Mouse (Mus musculus): ENCODE results near the gene Fabp6.

The Fabp6 gene

DNA sequence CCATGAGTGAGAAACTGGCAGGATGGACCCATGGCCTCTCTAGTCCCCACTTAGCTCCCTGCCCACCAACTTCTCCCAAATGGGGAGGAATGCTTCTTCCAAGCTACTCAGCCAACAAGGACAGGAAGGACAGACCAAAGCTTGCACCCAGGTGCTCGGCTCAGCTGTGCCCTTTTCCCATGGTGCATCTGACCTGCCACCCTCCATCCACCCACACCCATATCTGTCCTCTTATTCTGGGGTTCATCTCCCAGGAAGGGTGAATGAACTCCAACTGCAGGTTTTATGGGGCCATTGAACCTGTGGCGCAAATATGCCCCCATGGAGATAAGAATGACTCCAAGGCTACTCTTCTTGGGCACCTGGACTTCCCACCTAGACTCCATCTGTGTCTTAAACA is 2.9 kb upstream of the Fabp6 start:
- DNase-seq (ENCODE audit: extremely low read depth, low read depth, low spot score), result no peak

DNA sequence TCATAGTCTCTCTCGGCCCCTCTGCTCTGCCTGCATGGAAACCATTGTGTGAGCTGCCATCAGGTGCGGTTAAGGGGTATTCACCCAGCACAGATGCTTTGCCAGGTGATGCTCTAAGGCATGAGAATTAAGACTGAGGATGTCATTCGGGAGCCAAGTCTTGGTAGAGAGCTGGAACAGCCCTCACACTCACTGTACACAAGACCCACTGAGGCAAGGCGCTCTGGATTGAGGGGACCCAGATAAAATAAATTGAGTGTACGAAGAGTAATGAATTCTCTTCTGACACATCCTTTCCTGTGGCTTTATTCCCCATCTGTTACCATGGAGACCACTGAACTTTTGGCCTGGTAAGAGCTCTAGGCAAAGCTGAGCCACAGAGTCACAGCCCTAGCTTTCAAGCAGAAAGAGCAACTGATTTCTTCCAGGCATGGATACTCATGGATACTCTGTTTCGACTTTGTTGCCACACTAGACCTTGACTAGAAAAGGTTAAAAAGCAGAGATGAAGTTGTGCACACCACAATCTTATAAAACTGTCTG is 11.7 kb downstream of the Fabp6 start:
- no peak for DNase-seq (ENCODE audit: extremely low read depth, low read depth, low spot score)

DNA sequence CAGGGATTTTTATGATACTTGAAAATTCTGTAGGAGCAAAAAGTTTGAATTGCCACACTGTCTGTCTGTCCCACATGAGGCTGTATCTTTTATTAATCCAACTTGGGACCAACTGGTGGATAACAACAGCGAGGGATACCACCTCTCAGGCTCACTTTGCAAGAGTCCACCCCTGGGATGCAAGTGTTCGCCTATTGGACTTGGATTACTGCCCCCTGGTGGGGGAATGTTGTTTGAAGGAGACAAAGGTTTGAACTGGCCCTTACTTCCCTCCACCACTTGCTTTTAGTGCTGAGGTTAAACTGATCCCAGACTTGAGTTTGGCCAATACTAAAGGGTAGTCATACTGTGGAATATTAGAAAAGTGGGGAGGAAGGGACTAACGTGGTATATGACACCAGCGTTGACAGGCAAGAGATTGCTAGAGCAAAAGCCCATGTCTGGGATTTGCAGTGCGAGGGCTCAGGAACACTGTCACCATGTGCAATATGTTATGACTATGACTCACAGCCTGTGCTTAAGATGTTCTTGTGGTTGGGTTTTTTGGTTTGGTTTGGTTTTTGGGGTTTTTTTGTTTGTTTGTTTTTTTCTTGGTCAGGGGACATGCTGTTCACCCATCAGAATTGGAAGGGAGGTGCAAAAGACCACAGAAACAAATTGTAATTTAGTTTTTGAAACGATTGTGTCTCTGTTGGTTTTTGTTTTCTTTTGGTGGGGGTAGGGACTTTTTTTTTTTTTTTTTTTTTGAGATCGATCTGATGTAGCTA is 14.8 kb downstream of the Fabp6 start, which contains the start of gene 4933415A04Rik:
4933415A04Rik (plus strand) TSS at position 717 of the 767 bp plus-strand sequence.
- DNase-seq (ENCODE audit: extremely low read depth, low read depth, low spot score), result no peak

DNA sequence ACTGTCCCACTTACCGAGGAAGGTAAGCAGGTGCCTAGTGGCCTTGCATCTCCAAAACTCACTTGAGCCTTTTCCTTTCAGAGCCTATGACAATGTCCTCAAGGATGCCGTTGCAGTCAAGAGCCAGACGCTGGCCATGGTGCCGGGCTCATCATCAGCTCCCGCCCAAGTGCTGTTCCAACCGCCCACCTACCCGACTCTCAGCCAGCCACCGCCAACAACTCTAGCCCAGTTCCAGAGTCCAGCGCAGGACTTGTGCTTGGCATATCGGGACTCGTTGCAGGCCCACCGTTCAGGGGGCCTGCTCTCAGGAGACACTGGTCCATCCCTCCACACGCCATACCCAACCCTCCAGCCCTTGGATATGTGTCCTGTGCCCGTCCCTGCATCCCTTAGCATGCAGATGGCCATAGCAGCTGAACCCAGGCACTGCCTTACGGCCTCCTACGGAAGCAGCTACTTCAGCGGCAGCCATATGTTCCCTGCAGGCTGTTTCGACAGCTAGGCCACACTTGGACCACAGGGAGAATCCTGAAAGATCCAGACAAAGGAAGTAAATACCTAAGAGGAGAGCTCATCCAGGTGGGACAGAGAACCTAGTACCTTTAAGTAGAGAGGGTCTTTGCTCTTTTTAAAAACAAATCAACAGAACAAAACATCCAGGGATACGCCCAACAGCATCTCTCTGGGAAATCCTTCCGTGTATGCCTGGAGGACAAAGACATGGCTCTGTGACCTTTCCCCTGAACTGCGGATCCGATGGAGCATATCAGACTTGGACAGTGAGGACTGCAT is 15.9 kb downstream of the Fabp6 start:
- no peak for DNase-seq (ENCODE audit: extremely low read depth, low read depth, low spot score)

DNA sequence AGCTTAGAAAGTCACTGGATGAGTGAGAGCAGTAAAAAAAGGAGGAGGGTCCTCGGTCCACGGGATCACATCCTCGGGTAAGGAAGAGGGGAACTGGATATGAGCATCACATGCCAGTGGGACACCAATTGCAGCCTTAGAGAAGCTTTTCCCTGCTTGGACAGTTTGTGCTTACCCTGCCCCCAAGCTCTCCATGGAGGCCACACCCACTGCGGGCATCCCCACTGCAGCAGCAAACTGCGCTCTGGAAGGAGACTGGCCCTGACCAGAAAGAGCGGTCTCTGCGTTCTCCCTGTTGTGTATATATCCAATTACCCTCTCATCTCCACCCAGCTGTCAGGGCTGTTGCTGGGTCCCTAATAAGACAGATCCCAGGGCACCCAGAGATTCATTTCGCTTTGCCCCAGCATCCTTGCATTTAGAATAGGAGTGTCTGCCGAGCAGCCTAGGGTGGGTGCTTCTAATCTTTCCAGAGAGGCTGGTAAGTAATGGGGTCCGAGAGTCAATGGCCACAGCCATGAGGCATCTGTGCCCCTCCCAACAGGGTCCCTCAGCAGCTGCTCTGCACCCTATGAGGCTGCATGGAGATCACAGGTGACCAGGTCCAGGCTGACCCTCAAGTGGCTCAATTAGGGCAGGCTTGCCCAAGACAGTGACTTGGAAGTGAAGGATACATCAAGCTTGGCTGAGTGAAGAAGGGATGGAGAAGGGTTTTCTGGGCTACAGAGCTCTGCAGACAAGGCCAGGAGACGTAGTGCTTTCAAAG is 23.4 kb downstream of the Fabp6 start:
- DNase-seq (ENCODE audit: extremely low read depth, low read depth, low spot score), result no peak

DNA sequence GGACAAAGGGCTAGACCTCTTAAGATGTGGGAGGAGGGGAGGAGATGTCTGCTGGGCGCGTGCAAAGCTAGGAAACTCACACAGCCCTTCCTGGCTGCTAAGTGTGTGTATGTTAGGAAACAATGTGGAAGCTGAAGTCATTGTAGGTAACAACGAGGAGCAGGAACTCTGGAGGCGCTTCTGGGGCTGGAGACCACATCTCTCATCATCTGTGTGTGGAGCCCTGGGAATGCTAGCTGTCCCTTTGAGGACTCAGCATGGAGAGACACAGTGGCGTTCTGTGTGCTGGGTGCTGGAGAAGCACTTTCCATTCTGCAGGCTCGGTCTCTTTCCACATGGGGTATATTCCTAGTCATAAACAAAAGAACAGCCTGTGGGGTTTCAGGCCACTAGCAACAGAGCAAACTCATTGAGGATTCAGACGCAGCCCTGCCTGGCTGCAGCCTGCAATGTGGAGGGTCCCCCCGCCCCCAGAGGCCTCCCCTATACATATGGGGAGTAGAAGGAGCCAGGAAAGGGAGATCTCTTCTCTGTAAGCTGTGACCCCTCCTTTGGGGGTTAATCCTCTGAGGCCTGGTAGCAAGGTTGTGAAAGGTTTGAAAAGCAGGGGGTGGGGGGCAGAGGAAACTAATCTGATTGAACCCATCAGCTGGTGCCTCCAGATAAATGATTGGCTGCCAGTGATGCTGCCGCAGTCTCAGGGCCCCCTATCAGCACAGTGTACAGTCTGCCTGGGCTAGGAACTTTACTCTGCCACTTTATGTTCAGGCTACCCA is 25.8 kb downstream of the Fabp6 start:
- no peak for DNase-seq (ENCODE audit: extremely low read depth, low read depth, low spot score)

DNA sequence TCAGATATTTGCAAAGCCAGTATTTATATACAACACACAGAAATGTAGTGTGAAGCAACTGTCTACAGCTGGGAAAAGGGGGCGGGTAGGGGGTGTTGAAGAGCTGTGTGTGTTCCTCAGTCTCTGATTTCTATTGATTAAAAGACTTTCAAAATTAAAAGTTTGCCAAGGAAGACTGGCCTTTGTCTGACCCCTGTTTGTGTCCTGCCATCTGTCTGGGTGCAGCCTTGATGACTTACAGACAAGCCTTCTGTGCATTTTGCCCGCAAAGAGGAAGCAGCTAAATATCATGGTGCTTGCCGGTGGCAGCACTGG is 26.3 kb downstream of the Fabp6 start:
- no peak for DNase-seq (ENCODE audit: extremely low read depth, low read depth, low spot score)

DNA sequence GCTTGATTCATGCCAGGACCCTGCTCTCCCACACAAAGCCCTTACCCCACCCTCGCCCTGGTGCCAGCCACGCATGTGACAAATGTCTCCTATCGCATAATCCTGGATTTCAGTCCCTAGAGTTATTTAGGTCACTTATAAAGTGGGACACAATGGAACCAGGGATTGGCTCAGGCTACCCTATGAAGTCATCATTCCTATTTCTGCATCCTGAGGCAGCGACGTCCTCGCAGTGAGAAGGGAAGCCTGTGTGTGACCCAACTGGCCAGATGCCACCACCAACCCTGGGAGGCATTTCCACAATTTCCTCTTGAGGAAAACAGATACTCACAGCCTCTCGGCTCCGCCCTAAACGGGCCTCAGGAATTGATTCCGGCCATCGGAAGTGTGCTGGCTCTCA is 31.7 kb downstream of the Fabp6 start:
- DNase-seq (ENCODE audit: extremely low read depth, low read depth, low spot score), result no peak

DNA sequence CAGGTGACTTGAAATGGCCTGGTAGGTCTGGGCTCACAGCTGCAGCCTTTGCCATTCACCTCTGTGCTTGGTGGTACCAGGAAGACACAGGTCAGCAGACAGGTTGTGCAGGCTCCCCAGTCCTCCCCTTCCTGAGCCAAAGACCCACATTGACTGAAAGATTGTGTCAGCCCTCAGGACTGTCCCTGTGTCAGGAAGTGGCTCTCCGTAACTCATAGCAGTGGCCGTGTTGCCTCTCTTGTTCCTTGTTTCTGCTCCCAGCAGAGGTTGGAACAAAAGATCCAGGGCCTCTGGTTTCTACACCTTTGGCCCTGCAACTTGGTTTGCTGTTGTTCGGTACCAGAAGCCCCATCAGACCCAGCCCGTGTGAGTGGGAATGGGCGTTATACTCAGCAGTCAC is 32.2 kb downstream of the Fabp6 start:
- DNase-seq (ENCODE audit: extremely low read depth, low read depth, low spot score), result no peak

DNA sequence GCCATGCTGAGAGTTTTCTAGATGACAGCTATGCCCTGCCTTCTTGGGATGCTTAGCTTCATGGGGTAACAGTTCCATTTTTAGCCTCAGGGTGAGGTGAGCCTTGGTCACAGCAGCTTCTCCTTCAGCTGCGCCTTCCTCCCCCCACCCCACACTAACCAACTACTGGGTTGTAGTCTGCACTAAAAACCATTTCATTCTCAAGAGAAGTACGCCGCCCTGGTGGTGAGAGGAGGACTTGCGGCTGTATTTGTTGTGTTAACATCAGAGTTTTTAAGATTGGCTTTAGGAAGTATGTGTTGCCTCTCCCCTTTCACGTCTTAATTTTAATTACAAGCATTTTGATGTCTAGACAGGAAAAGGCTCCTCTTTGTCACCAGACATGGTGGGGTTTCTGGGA is 33.1 kb downstream of the Fabp6 start:
- DNase-seq (ENCODE audit: extremely low read depth, low read depth, low spot score), result no peak

DNA sequence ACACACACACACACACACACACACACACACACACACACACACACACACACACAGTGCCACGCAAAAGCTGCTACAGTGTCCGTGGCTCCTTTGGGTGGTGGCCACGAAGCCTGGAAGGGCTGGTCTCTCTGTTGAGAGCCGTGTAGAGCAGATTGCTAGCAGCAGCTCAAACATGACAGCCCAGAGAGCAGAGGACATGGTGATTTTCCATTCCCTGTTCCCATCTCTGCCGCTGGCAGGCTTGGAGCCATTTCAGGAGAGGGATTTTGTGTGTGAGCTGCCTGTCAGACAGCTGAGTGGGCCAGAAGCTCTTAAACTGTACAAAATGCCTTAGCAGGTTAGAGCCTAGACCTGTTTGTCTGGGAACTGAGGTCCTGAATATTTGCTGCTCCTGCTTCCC is 34.6 kb downstream of the Fabp6 start:
- no peak for DNase-seq (ENCODE audit: extremely low read depth, low read depth, low spot score)

DNA sequence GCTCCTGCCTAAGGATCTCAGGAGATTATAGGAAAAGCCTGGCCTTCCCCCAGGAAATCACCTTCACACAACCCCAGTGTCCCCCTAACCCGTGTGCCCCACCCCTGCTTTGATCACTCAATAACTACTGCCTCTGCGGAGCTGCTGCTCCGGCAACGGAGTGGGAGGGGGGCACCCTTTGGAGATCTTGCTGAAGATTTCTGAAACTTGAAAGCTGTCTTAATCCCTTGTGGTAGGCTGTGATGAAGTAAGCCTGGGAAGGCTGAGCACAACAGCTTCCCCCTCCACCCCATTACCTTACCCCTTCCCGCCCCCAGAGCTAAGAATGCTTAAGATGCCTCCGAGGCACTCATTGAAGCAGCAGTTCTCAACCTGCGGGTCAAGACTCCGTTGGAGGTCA is 35.5 kb downstream of the Fabp6 start:
- no peak for DNase-seq (ENCODE audit: extremely low read depth, low read depth, low spot score)

DNA sequence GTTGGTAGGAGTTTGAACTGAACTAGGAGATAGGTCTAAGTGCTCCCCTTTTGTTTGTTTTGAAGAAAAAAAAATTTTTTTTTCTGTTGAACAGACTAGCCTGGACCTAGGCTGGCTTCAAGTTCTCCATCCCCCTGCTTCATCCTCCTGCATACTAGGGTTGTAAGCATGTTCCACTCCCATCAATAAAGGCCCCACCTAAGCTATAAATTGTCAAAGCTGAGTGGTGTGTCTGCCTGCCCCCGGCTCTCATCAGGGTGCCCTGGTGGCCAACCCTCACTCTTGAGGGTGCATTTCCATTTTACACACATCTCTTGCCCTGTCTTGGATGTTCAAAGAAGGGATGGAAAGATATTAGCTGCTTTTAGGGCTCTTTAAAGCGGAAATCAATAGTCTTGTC is 35.9 kb downstream of the Fabp6 start:
- no peak for DNase-seq (ENCODE audit: extremely low read depth, low read depth, low spot score)

DNA sequence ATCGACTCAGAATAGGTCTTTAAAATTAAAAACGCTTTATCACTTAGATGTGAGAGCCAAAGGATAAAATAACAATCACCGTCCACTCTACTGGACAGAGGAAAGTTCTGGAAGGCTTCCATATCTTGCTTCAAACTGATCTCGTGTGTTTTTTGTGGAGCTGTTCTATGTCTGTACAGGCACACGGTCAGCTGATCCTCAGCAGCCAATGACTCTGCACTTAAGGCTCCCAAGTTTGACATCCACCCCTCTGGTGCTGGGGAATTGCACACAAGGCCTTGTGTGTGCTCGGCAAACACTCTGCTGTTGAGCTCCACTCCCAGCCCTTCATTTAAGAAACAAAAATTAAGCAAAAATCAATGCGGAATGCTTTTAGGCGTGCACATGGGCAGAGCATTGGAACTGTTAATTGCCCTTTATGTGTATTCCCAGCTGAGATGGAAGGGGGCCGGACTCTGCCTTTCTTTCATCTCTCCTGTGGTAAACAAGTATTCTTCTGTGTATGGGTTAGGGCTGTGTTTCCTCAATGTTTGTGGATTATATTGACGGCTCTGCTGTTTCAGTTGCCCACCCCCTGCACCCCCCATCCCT is 37.6 kb downstream of the Fabp6 start:
- DNase-seq (ENCODE audit: extremely low read depth, low read depth, low spot score), result no peak

DNA sequence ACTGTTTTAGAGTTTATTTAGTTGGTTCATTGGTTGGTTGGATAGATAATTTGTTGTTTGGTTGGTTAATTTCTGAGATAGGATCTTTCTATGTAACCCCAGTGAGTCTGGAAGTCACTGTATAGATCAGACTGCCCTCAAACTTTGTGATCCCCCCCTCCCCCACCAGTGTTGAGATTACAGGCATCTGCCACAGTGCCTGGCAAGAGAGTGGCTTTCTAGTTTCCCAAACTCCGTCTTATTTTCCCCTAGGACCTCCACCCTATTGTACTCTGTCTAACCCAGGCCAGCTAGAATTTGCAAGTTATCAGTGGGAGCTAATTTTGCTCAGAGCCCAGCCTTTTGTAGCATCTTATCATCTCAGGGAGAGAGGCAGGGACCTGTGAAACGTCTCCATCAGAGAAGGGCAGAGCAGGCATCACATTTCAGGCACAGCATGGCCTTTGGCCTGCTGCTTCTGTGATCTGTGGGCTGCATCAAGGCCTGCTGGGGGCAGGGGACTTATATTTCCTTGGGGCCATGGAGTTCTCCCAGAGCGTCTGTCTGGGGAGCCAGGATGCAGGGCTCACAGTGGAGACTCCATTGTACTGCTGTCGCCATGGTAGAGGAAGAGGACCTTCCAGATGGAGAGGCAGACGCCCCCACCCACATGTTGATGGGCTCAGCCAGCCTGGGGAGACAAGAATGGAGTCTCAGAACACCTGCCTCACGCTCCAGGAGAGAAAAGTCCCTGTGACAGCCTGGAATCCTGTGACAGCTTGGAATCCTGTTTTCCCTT is 41.6 kb downstream of the Fabp6 start:
- DNase-seq (ENCODE audit: extremely low read depth, low read depth, low spot score), result no peak

DNA sequence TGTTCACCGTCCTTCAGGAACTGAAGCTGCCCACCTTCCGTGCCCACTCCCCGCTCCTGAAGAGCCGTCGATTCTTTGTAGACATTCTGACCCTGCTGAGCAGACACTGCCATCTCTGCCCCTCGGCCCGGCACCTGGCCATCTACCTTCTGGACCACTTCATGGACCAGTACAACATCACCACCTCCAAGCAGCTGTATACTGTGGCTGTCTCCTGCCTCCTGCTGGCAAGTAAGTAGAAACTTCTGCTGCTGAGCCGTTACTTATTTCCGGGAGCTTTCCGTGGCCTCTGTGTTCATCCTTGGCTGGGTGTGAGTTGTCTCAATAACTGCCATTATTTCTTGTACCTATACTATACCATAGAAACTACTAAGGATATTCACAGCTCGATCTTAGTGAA is 44.8 kb downstream of the Fabp6 start:
- no peak for DNase-seq (ENCODE audit: extremely low read depth, low read depth, low spot score)

DNA sequence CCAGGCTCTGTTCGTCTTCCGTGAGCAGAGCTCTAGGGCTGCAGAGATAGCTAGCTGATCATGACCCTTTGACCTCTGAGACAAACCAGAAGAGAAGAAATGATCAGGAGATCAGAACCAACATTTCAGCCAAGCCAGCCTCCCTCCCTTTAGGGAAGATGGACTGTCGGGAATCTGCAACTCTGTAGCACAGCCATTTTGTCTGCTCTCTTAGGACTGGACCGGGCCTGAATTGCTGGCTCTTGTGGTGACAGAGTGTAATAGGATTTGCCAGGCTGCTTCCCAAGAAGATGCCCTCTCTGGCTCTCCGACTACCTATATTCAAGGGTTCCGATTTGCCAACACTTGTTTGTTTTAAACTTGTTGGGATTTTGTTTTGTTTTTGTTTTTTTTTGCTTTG is 48.7 kb downstream of the Fabp6 start:
- DNase-seq (ENCODE audit: extremely low read depth, low read depth, low spot score), result no peak

DNA sequence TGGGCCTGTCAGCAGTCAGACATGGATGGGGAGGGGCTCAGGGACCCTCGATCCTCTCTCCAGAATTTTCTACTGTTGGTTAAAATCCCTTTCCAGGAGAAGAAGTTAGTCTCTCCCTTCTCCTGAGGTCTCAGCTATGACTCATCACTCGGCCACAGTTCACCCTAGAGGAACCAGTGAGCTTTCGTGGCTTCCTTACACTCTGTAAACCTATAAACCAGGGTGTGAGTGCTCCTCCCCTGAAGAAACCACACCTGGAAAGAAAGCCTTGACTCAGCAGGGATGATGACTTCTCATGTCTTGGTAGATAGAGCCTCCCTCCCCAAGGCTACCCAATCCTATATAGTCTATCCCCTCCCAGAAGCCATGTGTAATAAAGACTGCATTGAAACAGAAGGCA is 49.6 kb downstream of the Fabp6 start:
- DNase-seq (ENCODE audit: extremely low read depth, low read depth, low spot score), result no peak

DNA sequence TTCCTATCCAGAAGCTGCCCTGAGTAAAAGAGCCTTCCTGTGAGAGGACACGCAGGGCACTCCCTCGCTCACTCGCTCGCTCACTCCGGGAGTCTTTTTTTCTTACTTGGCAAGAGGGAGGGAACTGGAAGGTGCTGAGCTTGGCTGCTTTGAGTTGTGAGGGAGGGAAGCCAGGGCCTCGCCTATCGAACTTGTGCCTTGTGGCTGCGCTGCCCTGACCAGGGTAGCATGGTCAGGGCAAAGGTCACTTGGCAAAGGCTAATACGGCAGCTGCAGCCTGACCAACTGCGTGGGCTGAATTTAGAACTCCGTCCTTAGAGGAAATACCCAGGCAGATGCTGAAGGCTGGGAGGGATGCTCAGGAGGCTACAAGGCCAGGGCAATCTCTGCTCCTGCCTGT is 51.6 kb downstream of the Fabp6 start:
- DNase-seq (ENCODE audit: extremely low read depth, low read depth, low spot score), result no peak
